Mouse (Mus musculus) C2C12 (cell line): ENCODE data around the gene Klf12.

Source experiments
- CTCF ChIP-seq: IDR thresholded peaks from one replicate; pipeline ENCODE4 v1.5.1; 2011; ENCODE audit not compliant: control insufficient read depth, insufficient read depth, insufficient read length
- MAX ChIP-seq: IDR thresholded peaks from one replicate; pipeline ENCODE4 v1.6.1; 2011; ENCODE audit warnings: mild to moderate bottlenecking, control low read depth
- MYOD1 ChIP-seq: IDR thresholded peaks from one replicate; pipeline ENCODE4 v1.6.1; 2011; ENCODE audit warnings: low read depth; ENCODE audit not compliant: control insufficient read depth, insufficient read length
- MYOG ChIP-seq: IDR thresholded peaks from one replicate; pipeline ENCODE4 v1.6.1; 2011; ENCODE audit not compliant: control insufficient read depth, insufficient read length; ENCODE audit errors: extremely low read depth
- USF1 ChIP-seq: IDR thresholded peaks from one replicate; pipeline ENCODE4 v1.6.1; 2011; ENCODE audit warnings: low read depth, mild to moderate bottlenecking, control low read depth, moderate library complexity

GRCm38 (mm10) chr14:100097208-100098189 is 187.0 kb downstream of the Klf12 start:
- no peak for TF ChIP-seq CTCF
- no peak for TF ChIP-seq MAX
- TF ChIP-seq USF1 = no peak
- no peak for TF ChIP-seq MYOG
- no peak for TF ChIP-seq MYOD1
